Mouse (Mus musculus): ENCODE data around the gene Scarf1. TPM values are rescaled to one million over a fixed set of nuclear protein-coding genes. Genes with fewer than 3 reads are reported as not detected.

Scarf1 gene
- polyA plus RNA-seq, 1 experiment from 2014 or later = 0.17 TPM

- ChIA-PET POLR2A (interaction anchor here (0.6 to 2.3 kb wide), 7 partner anchors 10 to 49 kb away, joined by 3 to 7 read pairs (median 5); partner anchors contain the start of genes Prpf8 and Tlcd2), CTCF (interaction anchor here (0.8 to 4.6 kb wide), 13 partner anchors 12 to 107 kb away, joined by 3 to 42 read pairs (median 4); partner anchors contain the start of genes Prpf8, Tlcd2 and Wdr81)
- DNase-seq (ENCODE audit: low read depth, low spot score) (no peak), ATAC-seq (peak; percentile 21)
- in situ Hi-C loops (cut with MboI; ENCODE audit: low pct_unique_long_range_greater_than_20kb) = loop anchor here (10.0 kb wide), 1 partner anchor 105 kb away; no protein-coding TSS in a partner anchor
- H3K27me3 ChIP-seq = no peaks in the 10 kb centered on the region
- TF ChIP-seq CTCF (IDR thresholded peaks at IDR 0.05) = no peak
Measured at GRCm38 (mm10) chr11:75509741-75510626, 3.4 kb upstream of the Scarf1 start, which contains the start of gene Rilp. Rilp (plus strand) TSS chr11:75510094.

GRCm38 (mm10) chr11:75510627-75510993, 2.7 kb upstream of the Scarf1 start:
- CTCF ChIA-PET = interaction anchor here (0.8 to 4.6 kb wide), 13 partner anchors 12 to 107 kb away, joined by 3 to 42 read pairs (median 4); partner anchors contain the start of genes Prpf8, Tlcd2 and Wdr81
- peak; percentile 91 for TF ChIP-seq CTCF (IDR thresholded peaks at IDR 0.05)
- in situ Hi-C loops (cut with MboI; ENCODE audit: low pct_unique_long_range_greater_than_20kb) = no loop called here

DNA sequence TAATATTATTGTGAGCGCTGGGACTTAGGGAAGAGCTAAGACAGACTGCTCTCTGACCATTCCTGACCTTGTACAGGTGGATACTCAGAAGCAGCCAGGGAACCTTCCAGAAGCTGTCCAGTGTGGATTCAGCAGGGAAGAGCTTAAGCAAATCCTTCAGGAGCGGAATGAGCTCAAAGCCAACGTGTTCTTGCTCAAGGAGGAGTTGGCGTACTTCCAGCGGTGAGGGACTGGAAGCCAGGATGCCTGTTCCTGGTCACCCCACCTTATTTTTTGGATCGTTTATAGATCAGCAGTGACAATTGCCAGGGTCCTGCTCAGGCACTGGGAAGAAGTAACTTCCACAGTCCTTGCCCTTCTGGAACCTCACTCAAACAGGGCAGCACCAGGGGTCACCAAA, 2.1 kb upstream of the Scarf1 start:
- no peaks in the 10 kb centered on the region for H3K27me3 ChIP-seq
- no peak for DNase-seq (ENCODE audit: low read depth, low spot score)
- ATAC-seq = no peak
- ChIA-PET CTCF (interaction anchor here (0.6 to 4.6 kb wide), 11 partner anchors 12 to 108 kb away, joined by 3 to 42 read pairs (median 4); partner anchors contain the start of genes Prpf8 and Wdr81), POLR2A (interaction anchor here (0.5 to 1.8 kb wide), 4 partner anchors 20 to 77 kb away, joined by 3 to 7 read pairs (median 5); partner anchors contain the start of genes Slc43a2 and Tlcd2)
- TF ChIP-seq CTCF (IDR thresholded peaks at IDR 0.05) = no peak
- in situ Hi-C loops (cut with MboI; ENCODE audit: low pct_unique_long_range_greater_than_20kb) = no loop called here

More at GRCm38 (mm10) chr11:75510627-75510993, 2.7 kb upstream of the Scarf1 start:
- H3K27me3 ChIP-seq = no peaks in the 10 kb centered on the region
- ATAC-seq = peak; percentile 32
- POLR2A ChIA-PET = interaction anchor here (1.1 to 1.9 kb wide), 4 partner anchors 11 to 49 kb away, joined by 5 to 6 read pairs (median 5); partner anchors contain the start of gene Tlcd2
- no peak for DNase-seq (ENCODE audit: low read depth, low spot score)

DNA sequence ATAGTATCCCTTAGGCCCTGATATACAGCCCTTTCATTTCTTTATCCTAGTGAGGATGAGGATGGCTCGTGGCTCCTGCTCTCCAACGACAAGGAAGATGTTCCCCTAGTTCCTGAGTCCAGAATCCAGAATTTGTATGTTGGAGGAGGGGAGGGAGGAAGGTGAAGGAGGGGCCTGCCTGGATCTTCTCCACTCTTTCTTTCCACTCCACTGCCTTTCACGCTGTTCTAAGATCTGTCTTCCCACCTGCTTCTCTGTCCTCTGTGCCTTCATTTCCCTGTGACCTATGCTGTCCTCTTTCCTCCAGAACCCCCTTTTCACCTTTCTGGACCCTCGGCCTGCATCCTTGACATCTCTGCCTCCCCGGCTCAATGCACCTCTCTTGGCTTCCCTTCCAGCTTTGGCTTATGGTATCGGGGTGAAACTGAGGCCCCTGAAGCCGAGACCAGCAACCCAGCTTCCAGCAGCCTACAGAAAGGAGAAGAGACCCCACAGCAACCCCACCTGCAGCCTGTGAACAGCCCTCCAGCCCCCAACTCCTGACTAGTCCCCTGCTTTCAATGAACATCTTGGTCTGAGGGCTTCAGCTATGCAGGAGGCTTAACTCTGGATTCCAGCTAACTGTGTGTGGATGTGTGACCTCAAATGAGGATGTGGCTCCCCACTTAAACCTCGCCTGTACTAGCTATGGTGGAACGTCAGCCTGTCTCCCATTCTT, 880 bp upstream of the Scarf1 start:
- ATAC-seq = no peak
- TF ChIP-seq CTCF (IDR thresholded peaks at IDR 0.05) = no peak
- H3K27me3 ChIP-seq = no peaks in the 10 kb centered on the region
- in situ Hi-C loops (cut with MboI; ENCODE audit: low pct_unique_long_range_greater_than_20kb) = no loop called here
- ChIA-PET POLR2A (no interaction called here), CTCF (interaction anchor here (0.9 to 4.6 kb wide), 6 partner anchors 14 to 116 kb away, joined by 3 to 42 read pairs (median 4); partner anchors contain the start of gene Wdr81)
- no peak for DNase-seq (ENCODE audit: low read depth, low spot score)

GRCm38 (mm10) chr11:75515186-75515585, 1.8 kb downstream of the Scarf1 start:
- ChIA-PET CTCF (no interaction called here), POLR2A (interaction anchor here (0.6 kb wide), 1 partner anchor 112 kb away, joined by 3 read pairs; no protein-coding TSS in a partner anchor)
- DNase-seq (ENCODE audit: low read depth, low spot score) (no peak), ATAC-seq (no peak)
- no peak for TF ChIP-seq CTCF (IDR thresholded peaks at IDR 0.05)
- no peaks in the 10 kb centered on the region for H3K27me3 ChIP-seq
- in situ Hi-C loops (cut with MboI; ENCODE audit: low pct_unique_long_range_greater_than_20kb) = no loop called here

DNA sequence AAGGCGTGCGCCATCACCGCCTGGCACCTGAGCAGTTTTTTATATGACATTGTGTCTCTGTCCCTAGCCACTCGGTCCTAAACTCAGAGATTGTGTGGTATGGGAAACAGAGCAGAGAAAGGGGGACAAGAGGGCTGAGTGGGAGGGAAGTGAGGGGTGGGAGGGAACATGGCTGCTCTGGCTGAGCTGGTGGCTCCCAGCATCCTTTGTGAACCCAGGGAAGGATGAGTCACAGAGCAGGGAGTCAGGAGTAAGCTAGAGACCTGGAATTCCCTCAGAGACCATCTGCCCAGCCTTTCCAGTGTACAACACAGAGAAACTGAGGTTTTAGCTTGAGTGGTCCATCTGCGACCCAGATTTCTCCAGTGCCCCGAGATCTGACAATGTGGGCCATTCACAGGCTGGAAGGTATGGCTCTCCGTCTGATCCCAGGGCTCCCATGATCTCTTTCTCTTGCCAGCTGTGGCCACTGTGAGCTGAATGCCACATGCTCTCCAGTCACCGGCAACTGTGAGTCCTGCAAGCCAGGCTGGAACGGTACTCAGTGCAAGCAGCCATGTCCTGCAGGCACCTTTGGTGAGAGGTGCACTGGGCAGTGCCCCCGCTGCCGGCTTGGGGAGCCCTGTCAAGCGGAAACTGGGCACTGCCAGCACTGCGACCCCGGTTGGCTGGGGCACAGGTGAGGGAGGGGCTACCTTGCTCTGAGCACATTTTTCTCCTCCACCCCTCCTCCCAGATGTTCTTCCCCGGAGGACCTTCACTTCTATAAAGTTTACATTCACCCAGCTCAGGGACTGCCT, 6.7 kb downstream of the Scarf1 start:
- DNase-seq (ENCODE audit: low read depth, low spot score) (no peak), ATAC-seq (no peak)
- TF ChIP-seq CTCF (IDR thresholded peaks at IDR 0.05) = no peak
- H3K27me3 ChIP-seq = no peaks in the 10 kb centered on the region
- CTCF ChIA-PET = interaction anchor here (1.1 to 1.6 kb wide), 2 partner anchors 22 to 54 kb away, joined by 3 read pairs; no protein-coding TSS in a partner anchor
- POLR2A ChIA-PET = interaction anchor here (0.5 to 0.7 kb wide), 2 partner anchors 53 to 690 kb away, joined by 3 to 4 read pairs; no protein-coding TSS in a partner anchor
- in situ Hi-C loops (cut with MboI; ENCODE audit: low pct_unique_long_range_greater_than_20kb) = no loop called here

- DNase-seq (ENCODE audit: low read depth, low spot score) = no peak
- POLR2A ChIA-PET = no interaction called here
- in situ Hi-C loops (cut with MboI; ENCODE audit: low pct_unique_long_range_greater_than_20kb) = no loop called here
- no peak for TF ChIP-seq CTCF (IDR thresholded peaks at IDR 0.05)
- CTCF ChIA-PET = no interaction called here
- H3K27me3 ChIP-seq = no peaks in the 10 kb centered on the region
- no peak for ATAC-seq
Measured at GRCm38 (mm10) chr11:75521609-75522008, 8.3 kb downstream of the Scarf1 start.

DNA sequence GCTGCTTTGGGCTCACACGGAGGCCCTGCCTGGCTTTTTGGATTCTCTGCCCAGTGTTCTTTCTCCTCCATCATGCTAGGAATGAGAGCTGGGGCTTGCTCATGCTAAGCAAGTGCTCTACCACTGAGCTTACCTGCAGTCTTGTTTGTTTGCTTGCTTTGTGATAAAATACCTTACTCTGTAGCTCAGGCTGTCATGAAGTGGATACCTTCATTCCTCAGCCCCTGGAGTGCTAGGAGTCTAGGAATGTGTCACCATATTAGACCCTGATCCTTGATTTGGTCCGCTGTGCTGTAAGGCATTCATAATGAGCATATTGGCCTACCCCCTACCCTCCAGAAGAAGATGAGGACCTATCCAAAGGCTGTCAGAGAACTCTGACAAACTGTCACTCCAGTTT, 9.5 kb downstream of the Scarf1 start:
- DNase-seq (ENCODE audit: low read depth, low spot score) (no peak), ATAC-seq (no peak)
- ChIA-PET POLR2A (no interaction called here), CTCF (interaction anchor here (2.0 kb wide), 1 partner anchor 12 kb away, joined by 8 read pairs; the partner anchor contains the start of gene Rilp)
- no peak for TF ChIP-seq CTCF (IDR thresholded peaks at IDR 0.05)
- H3K27me3 ChIP-seq = no peaks in the 10 kb centered on the region
- in situ Hi-C loops (cut with MboI; ENCODE audit: low pct_unique_long_range_greater_than_20kb) = no loop called here

- no peak for ATAC-seq
- DNase-seq (ENCODE audit: low read depth, low spot score) = no peak
- H3K27me3 ChIP-seq = no peaks in the 10 kb centered on the region
- POLR2A ChIA-PET = no interaction called here
- no peak for TF ChIP-seq CTCF (IDR thresholded peaks at IDR 0.05)
- in situ Hi-C loops (cut with MboI; ENCODE audit: low pct_unique_long_range_greater_than_20kb) = no loop called here
- CTCF ChIA-PET = interaction anchor here (1.7 kb wide), 1 partner anchor 15 kb away, joined by 5 read pairs; the partner anchor contains the start of gene Rilp
Measured at GRCm38 (mm10) chr11:75525531-75526125, 12.3 kb downstream of the Scarf1 start.
